Mouse (Mus musculus) megakaryocyte, embryonic 14.5 days (primary cell): ENCODE data around the gene Zbtb41. TPM values are rescaled to one million over a fixed set of nuclear protein-coding genes. Genes with fewer than 3 reads are reported as not detected.

ENCODE experiments used
- H3K27me3 ChIP-seq: replicated peaks from 2 replicates; pipeline ENCODE3; 2012; ENCODE audit warnings: inconsistent platforms
- H3K36me3 ChIP-seq: replicated peaks from 2 replicates; pipeline ENCODE3; 2012; ENCODE audit warnings: low read length, inconsistent platforms, mixed read lengths
- H3K4me1 ChIP-seq: 2 replicates; pipeline ENCODE4 v1.6.1; 2012; ENCODE audit warnings: inconsistent platforms
- H3K4me3 ChIP-seq: replicated peaks from 2 replicates; pipeline ENCODE3; 2012; ENCODE audit warnings: moderate library complexity, mild to moderate bottlenecking, inconsistent platforms
- H3K9me3 ChIP-seq: 2 replicates; pipeline ENCODE4 v1.6.1; 2012; ENCODE audit warnings: inconsistent platforms
- FLI1 ChIP-seq: IDR thresholded peaks from 2 replicates; pipeline ENCODE4 v1.6.1; 2012; ENCODE audit warnings: low read length, inconsistent platforms, mixed read lengths
- GATA1 ChIP-seq: IDR thresholded peaks from 3 replicates; pipeline ENCODE4 v1.6.1; 2012; ENCODE audit warnings: mixed read lengths, low read length, inconsistent platforms, borderline replicate concordance
- polyA plus RNA-seq: library from polyadenylated mRNA; stranded (reverse); fragments of >175 nt; gene quantifications from 2 replicates; pipeline ENCODE4 v1.2.3, GENCODE M21; 2012; ENCODE audit warnings: low replicate concordance; ENCODE audit not compliant: insufficient read depth

The Zbtb41 gene
- polyA plus RNA-seq, 1 experiment, result 0.06 TPM

- H3K36me3 ChIP-seq, result peaks cover 85% of the 10 kb centered on the region
- TF ChIP-seq GATA1, result no peak
- no peak for TF ChIP-seq FLI1
- H3K4me1 ChIP-seq, result peaks cover 9% of the 10 kb centered on the region
- no peaks in the 10 kb centered on the region for H3K27me3 ChIP-seq
- no peaks in the 10 kb centered on the region for H3K9me3 ChIP-seq
- no peak overlapping the region for H3K4me3 ChIP-seq
Measured at GRCm38 (mm10) chr1:139465936-139466335, 43.8 kb downstream of the Zbtb41 start.

- Histone ChIP-seq H3K36me3 (peaks cover 91% of the 10 kb centered on the region), H3K27me3 (no peaks in the 10 kb centered on the region), H3K9me3 (no peaks in the 10 kb centered on the region), H3K4me3 (peak overlapping the region; percentile 11), H3K4me1 (no peaks in the 10 kb centered on the region)
- TF ChIP-seq GATA1 (no peak), FLI1 (no peak)
Measured at GRCm38 (mm10) chr1:139478898-139479297, 56.8 kb downstream of the Zbtb41 start.

GRCm38 (mm10) chr1:139480246-139480645, 58.2 kb downstream of the Zbtb41 start:
- TF ChIP-seq FLI1 (no peak), GATA1 (no peak)
- no peak overlapping the region for H3K4me3 ChIP-seq
- peaks cover 82% of the 10 kb centered on the region for H3K36me3 ChIP-seq
- no peaks in the 10 kb centered on the region for H3K9me3 ChIP-seq
- no peaks in the 10 kb centered on the region for H3K27me3 ChIP-seq
- no peaks in the 10 kb centered on the region for H3K4me1 ChIP-seq

- TF ChIP-seq GATA1 (no peak), FLI1 (no peak)
- Histone ChIP-seq H3K27me3 (no peaks in the 10 kb centered on the region), H3K4me3 (no peak overlapping the region), H3K9me3 (no peaks in the 10 kb centered on the region), H3K36me3 (peaks cover 81% of the 10 kb centered on the region), H3K4me1 (no peaks in the 10 kb centered on the region)
Measured at GRCm38 (mm10) chr1:139481146-139481545, 59.1 kb downstream of the Zbtb41 start.

GRCm38 (mm10) chr1:139494630-139495029, 72.5 kb downstream of the Zbtb41 start:
- no peaks in the 10 kb centered on the region for H3K27me3 ChIP-seq
- H3K36me3 ChIP-seq, result peaks cover 56% of the 10 kb centered on the region
- H3K9me3 ChIP-seq, result no peaks in the 10 kb centered on the region
- H3K4me1 ChIP-seq, result no peaks in the 10 kb centered on the region
- H3K4me3 ChIP-seq, result no peak overlapping the region
- TF ChIP-seq FLI1 (no peak), GATA1 (no peak)

- Histone ChIP-seq H3K27me3 (no peaks in the 10 kb centered on the region), H3K36me3 (peaks cover 49% of the 10 kb centered on the region), H3K4me3 (no peak overlapping the region), H3K9me3 (no peaks in the 10 kb centered on the region), H3K4me1 (no peaks in the 10 kb centered on the region)
- TF ChIP-seq GATA1 (no peak), FLI1 (no peak)
Measured at GRCm38 (mm10) chr1:139495408-139495807, 73.3 kb downstream of the Zbtb41 start.

- Histone ChIP-seq H3K4me3 (no peak overlapping the region), H3K9me3 (no peaks in the 10 kb centered on the region), H3K4me1 (no peaks in the 10 kb centered on the region), H3K27me3 (no peaks in the 10 kb centered on the region), H3K36me3 (peaks cover 41% of the 10 kb centered on the region)
- TF ChIP-seq FLI1 (no peak), GATA1 (no peak)
Measured at GRCm38 (mm10) chr1:139496212-139496611, 74.1 kb downstream of the Zbtb41 start.

GRCm38 (mm10) chr1:139499751-139500150, 77.7 kb downstream of the Zbtb41 start:
- Histone ChIP-seq H3K36me3 (peaks cover 9% of the 10 kb centered on the region), H3K4me3 (no peak overlapping the region), H3K4me1 (no peaks in the 10 kb centered on the region), H3K27me3 (no peaks in the 10 kb centered on the region), H3K9me3 (no peaks in the 10 kb centered on the region)
- TF ChIP-seq FLI1, result no peak
- TF ChIP-seq GATA1, result no peak

GRCm38 (mm10) chr1:139501258-139501752, 79.2 kb downstream of the Zbtb41 start, which contains the start of gene F13b:
Gene F13b, plus strand, starts transcription at chr1:139501702.
- TF ChIP-seq GATA1, result no peak
- no peak for TF ChIP-seq FLI1
- H3K27me3 ChIP-seq, result no peaks in the 10 kb centered on the region
- no peaks in the 10 kb centered on the region for H3K9me3 ChIP-seq
- H3K36me3 ChIP-seq, result no peaks in the 10 kb centered on the region
- H3K4me3 ChIP-seq, result no peak within 1 kb of the TSS
- no peaks in the 10 kb centered on the region for H3K4me1 ChIP-seq

Other genes with a start within 250 kb of the Zbtb41 start
- 0.13 TPM in 1 of 2 replicates, not detected in the other for gene Crb1, start 45.2 kb upstream of the Zbtb41 start, polyA plus RNA-seq
- gene Aspm, start 32.5 kb downstream of the Zbtb41 start, polyA plus RNA-seq, result 0.20 TPM in 1 of 2 replicates, not detected in the other
- gene F13b, start 79.4 kb downstream of the Zbtb41 start, polyA plus RNA-seq, result not detected in 2 replicates
- gene Cfhr1, start 138.0 kb downstream of the Zbtb41 start, polyA plus RNA-seq, result not detected in 2 replicates